Mouse (Mus musculus): ENCODE measurements around the gene Pax4.

Pax4 gene

DNA sequence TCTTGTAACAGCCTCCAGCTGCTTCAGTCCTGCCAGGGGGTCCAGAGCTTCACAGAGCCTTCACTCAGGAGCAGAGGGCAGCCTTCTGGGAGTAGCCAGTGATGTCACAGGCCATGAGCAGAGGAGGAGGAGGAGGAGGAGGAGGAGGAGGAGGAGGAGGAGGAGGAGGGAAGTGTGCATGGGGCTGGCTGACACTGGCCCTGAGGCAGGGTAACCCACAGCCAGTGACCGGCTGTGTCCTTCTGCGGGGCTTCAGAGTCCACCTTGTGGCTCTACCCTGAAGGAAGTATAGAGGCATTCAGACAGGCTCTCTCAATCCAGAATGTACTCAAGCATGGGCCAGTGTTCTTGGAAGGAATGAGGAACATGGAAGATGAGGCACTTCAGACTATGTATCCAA is at the start of gene Pax4:
Gene Pax4 (minus strand): TSS at position 101 of the 400 bp plus-strand sequence.
- in situ Hi-C loops (cut with MboI; ENCODE audit: low pct_unique_long_range_greater_than_20kb in 1 of 2, low sequenced_read_pairs in 2 of 2, unreplicated experiment in 1 of 2), result no loop called here

DNA sequence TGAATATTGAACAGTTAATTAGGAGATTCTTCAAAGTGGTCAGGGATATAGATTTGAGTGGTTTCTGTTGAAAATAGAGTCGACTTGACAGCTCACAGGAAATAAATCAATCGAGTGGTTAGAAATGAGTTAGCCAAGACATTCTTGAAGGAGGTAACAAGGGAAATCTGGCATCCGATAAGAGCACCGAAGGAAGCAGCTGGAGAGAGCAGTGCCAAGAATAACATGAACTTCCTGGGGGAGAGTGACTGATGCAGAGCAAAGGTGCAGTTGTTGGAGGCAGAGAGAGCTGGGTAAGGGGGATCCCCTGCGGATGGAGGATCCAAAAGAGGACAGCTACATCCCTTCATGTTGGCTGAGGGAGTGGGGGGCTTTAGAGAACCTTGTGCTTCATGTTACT is 48.7 kb upstream of the Pax4 start:
- in situ Hi-C loops (cut with MboI; ENCODE audit: low pct_unique_long_range_greater_than_20kb in 1 of 2, low sequenced_read_pairs in 2 of 2, unreplicated experiment in 1 of 2), result no loop called here

DNA sequence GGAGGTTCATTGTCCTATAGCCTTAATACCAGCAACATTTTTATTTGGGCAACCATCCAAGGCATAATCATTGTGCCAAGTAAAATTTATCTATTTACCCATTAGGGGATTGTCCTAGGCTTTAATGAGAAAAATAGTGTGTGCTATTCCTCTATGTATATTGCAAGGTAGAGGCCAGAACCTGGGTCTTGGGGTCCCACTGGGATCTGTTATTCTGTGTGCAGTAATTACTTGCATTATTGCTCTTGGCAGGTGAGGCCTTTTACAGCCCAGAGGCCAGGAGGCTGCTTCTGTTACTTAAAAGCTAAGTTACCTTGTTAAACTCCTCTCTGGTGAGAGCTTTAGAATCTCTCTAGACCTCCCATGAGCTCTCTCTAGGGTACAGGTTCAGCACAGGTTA is 42.0 kb upstream of the Pax4 start:
- in situ Hi-C loops (cut with MboI; ENCODE audit: low pct_unique_long_range_greater_than_20kb in 1 of 2, low sequenced_read_pairs in 2 of 2, unreplicated experiment in 1 of 2), result no loop called here

DNA sequence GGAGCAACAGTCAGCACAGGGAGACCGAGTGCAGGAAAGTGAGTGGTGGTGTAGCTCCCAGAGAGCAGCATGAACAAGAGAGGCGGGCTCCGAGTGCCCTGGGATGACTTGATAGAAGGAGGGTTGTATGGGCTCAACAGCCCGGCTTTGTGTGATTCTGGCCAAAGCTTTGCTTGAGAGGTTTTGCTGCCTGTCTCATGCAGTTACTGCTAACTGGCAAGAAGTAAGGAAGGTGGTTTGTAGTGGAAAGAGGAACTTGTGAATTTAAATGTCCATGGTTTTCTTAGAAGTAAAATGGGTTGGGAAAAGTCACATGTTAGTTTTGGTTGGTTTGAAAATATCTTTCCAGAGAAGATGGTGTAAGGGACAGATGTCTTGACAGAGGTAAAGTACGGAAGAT is 41.5 kb upstream of the Pax4 start:
- in situ Hi-C loops (cut with MboI; ENCODE audit: low pct_unique_long_range_greater_than_20kb in 1 of 2, low sequenced_read_pairs in 2 of 2, unreplicated experiment in 1 of 2), result no loop called here

DNA sequence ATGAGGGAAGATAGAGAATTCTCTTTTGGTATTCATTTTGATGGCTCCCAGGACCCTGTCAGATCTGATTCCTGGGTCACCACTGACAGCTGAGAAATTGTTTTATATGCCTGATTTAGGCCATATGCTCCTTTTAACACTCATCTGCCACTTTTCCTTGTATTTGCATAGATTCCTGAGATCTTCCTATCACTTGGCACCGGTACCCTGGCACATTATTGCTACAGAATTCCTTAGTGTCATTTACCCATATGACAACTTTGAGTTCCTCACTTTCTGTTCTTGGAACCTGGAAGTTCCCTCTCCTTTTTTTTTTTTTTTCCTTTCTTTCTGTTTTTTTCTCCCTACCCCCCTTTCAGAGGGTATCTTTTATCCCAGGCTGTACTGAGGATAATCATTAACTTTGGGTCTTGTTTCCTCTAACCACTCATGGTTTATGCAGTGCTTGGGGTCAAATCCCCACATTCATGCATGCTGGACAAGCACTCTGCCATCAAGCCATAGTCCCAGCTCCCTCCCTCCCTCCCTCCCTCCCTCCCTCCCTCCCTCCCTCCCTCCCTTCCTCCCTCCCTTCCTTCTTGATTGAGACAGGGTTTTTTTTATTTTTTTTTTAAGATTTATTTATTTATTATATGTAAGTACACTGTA is 39.2 kb upstream of the Pax4 start:
- in situ Hi-C loops (cut with MboI; ENCODE audit: low pct_unique_long_range_greater_than_20kb in 1 of 2, low sequenced_read_pairs in 2 of 2, unreplicated experiment in 1 of 2), result no loop called here

DNA sequence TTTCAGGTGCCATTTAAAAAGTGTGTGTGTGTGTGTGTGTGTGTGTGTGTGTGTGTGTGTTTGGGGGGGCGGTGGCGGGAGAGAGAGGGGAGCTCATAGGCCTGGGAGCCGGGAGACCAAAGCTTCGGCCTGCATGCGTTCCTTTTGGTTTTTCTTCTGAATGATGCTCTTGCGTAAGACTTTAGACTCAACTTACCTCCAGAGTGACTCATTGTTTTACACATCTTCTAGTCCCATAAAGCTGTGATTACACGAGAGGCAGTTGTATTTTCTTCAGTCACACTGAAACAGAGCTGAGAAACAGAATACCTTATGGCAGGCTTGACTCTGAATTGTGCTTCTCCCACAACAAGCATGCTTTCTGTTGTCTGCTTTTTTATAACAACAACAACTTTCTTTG is 37.8 kb upstream of the Pax4 start:
- in situ Hi-C loops (cut with MboI; ENCODE audit: low pct_unique_long_range_greater_than_20kb in 1 of 2, low sequenced_read_pairs in 2 of 2, unreplicated experiment in 1 of 2), result no loop called here

DNA sequence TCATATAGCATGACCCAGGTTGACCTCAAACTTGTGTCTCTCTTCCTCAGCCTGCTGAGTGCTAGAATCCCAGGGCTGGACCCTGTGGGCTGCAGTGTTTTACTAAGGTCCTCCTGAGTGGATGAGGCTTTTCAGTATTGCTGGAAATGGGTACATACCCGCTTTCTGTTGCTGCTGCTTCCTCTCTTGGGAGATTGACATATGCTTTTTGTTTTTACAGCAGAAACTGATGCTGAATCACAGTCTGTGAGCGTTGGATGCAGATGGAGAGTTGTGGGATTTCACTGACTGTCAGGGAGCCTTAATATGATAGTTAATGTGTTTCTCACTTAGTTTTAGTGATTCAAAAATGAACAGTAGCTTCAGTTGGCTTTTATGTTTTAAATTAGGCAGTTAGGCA is 37.3 kb upstream of the Pax4 start:
- in situ Hi-C loops (cut with MboI; ENCODE audit: low pct_unique_long_range_greater_than_20kb in 1 of 2, low sequenced_read_pairs in 2 of 2, unreplicated experiment in 1 of 2), result no loop called here

DNA sequence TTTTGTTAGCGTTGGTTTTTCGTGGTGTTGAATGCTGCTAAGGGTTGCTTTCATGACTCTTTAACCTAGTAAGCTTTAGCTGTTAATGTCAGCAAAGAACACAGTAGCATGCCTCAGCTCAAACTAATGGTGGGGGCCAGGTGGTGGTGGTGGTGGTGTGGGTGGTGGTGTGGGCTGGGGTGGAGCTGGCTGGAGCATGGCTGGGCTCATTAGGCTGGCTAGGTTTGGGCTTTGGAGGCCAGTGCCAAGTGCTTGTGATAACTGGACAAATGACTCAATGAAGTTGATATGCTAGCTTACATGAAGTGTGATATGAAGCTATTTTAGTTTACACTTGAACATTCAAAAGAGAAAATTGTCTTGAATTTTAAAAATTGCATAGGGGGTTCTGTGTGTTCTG is 36.9 kb upstream of the Pax4 start:
- in situ Hi-C loops (cut with MboI; ENCODE audit: low pct_unique_long_range_greater_than_20kb in 1 of 2, low sequenced_read_pairs in 2 of 2, unreplicated experiment in 1 of 2), result no loop called here

DNA sequence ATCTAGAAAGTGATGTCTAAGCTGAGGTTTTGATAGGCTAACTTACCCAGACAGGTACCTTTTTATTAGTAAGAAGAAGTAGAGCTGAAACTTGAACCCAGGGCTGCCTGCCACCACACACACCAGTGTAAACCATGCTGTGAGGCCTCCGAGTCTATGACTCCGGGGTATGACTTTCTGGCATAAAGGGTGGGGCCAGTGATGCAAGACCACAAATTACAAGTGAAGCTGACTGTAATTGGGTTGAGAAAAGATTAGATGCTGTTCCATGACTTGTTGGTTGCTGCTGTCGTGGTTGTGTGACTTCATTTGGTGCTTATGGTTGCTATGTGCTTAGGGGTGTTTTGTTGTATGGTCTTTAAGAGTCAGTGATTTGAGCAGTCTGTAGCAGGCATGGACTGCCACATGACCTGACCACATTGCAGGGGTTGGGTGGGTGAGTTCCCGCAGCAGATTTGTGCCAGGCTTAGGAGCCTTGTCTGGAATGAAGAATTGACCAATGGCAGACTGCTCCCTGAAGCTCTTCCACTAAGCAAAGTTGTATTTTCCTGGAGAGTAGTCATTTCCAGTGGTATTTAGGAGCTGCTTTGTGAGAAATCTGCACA is 33.7 kb upstream of the Pax4 start:
- in situ Hi-C loops (cut with MboI; ENCODE audit: low pct_unique_long_range_greater_than_20kb in 1 of 2, low sequenced_read_pairs in 2 of 2, unreplicated experiment in 1 of 2), result no loop called here

DNA sequence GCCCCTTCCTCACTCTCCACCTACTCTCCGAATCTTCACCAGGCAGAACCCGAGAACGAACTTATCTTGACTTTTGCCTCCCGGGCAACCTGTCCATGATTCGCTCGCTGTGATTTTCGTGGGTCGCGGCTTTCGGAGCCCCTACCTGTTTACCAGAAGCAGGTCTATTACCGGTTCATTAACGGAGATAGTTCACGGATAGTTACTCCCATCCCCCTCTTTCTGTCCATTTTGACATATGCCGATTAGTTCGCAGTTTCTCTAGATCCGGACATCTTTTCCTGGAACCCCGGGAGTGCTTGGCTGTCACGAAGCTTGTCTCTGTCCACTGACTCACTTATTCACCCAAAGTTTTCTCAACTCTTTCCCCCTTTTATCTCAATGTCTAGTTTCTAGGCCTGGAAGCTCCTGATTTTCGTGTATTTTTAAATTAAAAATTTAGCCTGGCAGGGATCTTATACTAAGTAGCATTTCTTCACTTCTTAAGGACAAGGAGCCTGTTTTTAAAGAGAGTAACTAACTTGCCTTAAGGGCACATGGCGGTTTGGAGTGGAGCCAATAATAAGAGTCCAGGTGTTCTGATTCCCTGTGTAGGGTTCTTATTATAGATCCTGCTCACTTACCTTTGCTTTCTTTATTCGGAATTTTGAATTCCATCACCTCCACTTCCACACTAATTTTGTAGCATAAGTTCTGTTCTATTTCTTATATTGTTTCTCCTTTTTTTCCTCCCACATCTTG is 31.8 kb upstream of the Pax4 start:
- in situ Hi-C loops (cut with MboI; ENCODE audit: low pct_unique_long_range_greater_than_20kb in 1 of 2, low sequenced_read_pairs in 2 of 2, unreplicated experiment in 1 of 2), result no loop called here

DNA sequence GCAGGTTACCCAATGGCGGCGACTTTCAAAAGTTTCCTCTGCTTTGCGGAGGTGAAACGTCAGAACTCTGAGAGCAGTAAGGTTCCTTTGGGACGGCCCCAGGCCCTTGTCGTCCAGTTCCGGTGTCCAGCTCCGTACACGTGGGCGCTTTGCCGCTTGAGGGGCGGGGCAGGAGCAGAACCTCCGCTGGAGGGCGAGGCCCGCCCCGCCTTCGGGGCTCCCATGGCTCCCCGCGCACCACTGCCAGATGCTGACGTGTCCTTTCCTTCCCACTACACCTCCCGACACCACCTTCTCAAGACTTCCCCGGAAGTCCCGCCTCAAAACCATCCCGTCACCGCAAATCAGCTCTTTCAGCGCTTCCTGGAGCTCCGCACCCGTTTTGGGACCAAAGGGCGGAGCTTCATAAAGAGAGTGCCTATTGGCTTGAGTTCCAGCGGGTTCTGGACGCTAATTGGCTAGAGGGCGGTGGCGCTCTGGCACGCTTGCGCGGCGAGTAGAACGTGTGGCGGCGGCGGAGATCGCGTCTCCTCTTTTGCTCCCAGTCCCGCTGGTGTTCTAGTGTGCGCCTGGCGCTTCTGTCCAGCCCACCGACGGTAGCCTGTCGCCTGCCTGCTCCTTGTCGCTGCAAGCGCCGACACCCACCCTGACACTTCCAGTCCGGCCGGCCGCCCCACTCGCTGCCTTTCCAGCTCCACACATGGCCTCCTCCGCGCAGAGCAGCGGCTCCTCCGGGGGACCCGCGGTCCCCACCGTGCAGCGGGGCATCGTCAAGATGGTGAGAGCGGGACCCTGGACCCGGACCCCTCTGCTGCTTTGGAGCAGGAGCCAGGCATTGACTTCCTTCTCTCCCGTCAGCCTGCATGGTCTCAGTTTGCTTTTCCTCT is 31.0 kb upstream of the Pax4 start:
- in situ Hi-C loops (cut with MboI; ENCODE audit: low pct_unique_long_range_greater_than_20kb in 1 of 2, low sequenced_read_pairs in 2 of 2, unreplicated experiment in 1 of 2), result no loop called here

DNA sequence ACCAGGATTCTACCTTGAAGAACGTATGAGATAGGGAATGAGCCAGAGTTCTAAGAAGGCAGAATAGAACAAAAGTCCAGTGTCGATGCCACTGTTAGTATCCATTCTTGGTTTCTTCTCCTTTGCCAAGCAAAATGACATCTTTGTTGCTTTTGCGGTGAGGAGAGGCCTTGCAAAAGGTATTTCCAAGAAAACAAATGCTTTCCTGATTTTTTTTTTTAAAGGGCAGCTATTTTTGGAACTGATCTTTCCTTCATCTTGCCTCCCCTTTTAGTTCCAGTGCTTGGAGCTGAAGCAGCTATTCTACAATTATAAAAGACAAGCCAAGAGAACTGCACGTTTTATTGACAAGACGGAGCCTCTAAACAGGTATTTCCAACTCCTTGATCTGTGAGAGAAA is 25.7 kb upstream of the Pax4 start, which contains the start of gene Snd1:
Gene Snd1 (plus strand): TSS at position 301 of the 400 bp plus-strand sequence.
- in situ Hi-C loops (cut with MboI; ENCODE audit: low pct_unique_long_range_greater_than_20kb in 1 of 2, low sequenced_read_pairs in 2 of 2, unreplicated experiment in 1 of 2), result no loop called here

DNA sequence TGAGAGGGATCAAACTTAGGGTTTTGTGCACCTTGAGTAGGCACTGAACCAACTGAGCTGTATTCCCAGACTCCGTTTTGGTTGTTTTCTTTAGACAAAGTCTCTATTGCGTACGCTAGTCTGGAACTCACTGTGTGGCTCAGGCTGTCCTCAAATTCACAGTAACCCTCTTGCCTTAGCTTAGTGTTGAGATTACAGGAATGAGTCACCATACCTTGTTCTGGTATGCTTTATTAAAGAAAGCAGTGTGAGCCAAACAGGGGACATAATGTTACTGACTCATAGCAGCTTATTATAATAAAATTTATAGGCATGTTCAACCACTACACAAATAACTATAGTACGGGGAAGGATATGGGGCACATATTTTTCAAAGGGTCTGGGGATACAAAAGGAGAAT is 25.1 kb upstream of the Pax4 start:
- in situ Hi-C loops (cut with MboI; ENCODE audit: low pct_unique_long_range_greater_than_20kb in 1 of 2, low sequenced_read_pairs in 2 of 2, unreplicated experiment in 1 of 2), result no loop called here

DNA sequence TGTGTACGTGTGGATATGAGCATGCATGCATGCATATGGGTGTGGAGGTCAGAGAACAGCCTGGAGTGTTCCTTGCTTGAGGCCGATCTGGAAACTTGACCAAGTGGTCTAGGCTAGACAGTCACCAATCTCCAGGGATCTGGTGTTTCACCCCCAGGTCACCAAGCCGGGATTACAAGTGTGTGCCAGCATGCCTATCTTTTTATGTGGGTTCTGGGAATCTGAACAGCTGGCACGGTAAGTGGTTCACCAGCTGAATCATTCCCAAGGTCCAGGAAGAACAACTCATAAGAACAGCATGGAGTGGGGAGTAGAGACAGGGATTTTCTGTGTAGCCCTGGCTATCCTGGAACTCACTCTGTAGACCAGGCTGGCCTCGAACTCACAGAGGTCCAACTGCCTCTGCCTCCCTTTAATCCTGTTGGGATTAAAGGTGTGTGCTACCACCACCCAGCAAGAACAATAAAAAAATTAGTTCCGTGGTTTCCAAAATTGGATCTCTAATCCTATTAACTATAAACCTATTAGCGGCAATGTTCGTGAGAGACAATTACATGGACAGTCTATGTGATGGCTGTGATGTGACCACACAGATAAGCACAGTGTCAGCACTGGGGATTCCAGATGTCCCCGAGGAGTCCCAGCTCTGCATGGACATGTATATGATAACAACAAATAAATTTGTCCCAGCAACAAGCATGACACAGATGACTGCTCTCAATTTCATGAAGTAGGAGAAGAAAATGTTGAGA is 22.3 kb upstream of the Pax4 start:
- in situ Hi-C loops (cut with MboI; ENCODE audit: low pct_unique_long_range_greater_than_20kb in 1 of 2, low sequenced_read_pairs in 2 of 2, unreplicated experiment in 1 of 2), result no loop called here

DNA sequence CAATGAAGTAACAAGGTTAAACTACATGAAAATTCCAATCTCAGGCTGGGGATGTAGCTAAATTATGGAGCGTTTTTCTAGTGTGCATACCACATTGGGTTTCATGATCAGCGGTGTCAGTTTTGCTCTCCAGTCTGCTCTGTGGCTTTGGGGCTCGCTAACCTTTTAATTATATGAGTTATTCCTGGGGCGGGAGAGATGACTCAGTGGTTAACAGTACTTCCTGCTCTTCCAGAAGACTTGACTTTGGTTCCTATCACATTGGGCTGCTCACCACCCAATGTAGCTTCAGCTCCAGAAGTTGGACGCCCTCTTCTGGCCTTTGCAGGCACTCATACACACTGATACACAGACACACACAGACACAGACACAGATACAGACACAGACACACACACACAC is 21.5 kb upstream of the Pax4 start:
- in situ Hi-C loops (cut with MboI; ENCODE audit: low pct_unique_long_range_greater_than_20kb in 1 of 2, low sequenced_read_pairs in 2 of 2, unreplicated experiment in 1 of 2), result no loop called here

DNA sequence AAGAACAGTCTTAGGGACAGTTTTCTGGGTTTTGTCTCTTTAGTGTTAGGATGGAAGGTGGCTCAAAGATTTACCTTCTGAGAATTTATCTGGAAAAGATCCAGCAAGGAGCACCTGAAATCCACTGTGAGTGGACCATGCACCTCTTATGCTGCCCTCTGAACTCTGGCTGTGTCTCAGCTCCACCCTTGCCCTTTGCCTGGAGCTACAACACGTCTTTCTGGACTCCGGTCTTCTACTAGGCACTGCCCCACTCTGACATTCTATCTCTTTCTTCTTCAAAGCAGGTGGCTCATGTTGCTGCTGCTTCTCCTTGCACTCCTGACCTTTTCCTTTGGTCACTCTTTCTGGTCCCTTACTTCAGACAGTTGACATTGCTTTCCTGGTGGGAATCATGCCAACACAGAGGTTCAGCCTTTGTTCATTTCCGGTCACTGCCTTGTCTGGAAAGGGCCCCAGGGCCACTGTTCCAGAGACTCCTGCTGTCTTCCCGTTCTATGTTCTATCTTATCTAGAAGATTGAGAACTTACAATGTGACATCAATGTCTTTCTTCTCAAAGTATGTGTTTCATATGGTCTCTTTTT is 21.0 kb upstream of the Pax4 start:
- in situ Hi-C loops (cut with MboI; ENCODE audit: low pct_unique_long_range_greater_than_20kb in 1 of 2, low sequenced_read_pairs in 2 of 2, unreplicated experiment in 1 of 2), result no loop called here

DNA sequence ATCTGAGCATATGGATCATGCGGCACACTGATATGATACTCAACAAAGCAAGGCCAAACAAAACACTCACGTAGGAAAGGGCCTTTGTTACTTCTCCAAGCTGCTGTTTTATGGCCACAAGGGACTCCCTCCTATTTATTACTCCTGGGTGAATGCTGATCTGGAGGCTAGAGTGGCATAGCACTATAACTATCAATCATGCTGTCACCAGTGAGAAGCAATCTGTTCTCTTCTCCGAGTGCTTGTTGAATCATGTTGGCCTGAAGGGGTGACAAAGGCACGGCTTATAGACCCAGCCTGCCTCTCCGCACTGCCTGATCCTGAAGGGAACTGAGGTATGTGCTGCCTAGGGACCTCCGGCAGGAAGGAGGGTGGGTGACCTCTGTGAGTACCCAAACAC is 15.5 kb upstream of the Pax4 start:
- in situ Hi-C loops (cut with MboI; ENCODE audit: low pct_unique_long_range_greater_than_20kb in 1 of 2, low sequenced_read_pairs in 2 of 2, unreplicated experiment in 1 of 2), result no loop called here

DNA sequence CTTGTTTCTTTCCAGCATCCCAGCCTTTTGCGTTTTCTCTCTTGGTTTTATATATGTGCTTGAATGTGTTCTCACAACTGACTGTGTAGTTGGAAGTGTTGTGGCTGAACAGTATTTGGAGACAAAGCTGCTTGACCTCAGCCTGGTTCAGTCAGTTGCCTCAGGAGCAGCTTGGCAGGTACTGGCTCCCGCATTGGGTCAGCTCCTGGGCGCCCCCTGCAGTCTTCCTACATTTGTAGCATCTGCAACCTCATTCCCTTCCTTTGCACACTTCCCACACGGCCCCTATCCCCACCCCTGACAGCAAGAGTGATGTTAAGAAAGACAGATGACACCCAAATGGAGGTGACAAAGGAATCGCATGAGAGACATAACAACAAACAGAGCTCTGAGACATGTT is 11.4 kb upstream of the Pax4 start:
- in situ Hi-C loops (cut with MboI; ENCODE audit: low pct_unique_long_range_greater_than_20kb in 1 of 2, low sequenced_read_pairs in 2 of 2, unreplicated experiment in 1 of 2), result no loop called here

Measured in mouse embryonic stem cell (cell line).